Mouse (Mus musculus): ENCODE measurements around the gene Chaf1a.

The Chaf1a gene

GRCm38 (mm10) chr17:56040030-56040856 is at the start of gene Chaf1a:
Gene Chaf1a (plus strand): TSS chr17:56040439.
- peak; percentile 96 for DNase-seq (ENCODE audit: low read depth)

GRCm38 (mm10) chr17:55996007-55996406 is 44.2 kb upstream of the Chaf1a start:
- no peak for DNase-seq (ENCODE audit: low read depth)

GRCm38 (mm10) chr17:55999794-56000499 is 40.3 kb upstream of the Chaf1a start:
- no peak for DNase-seq (ENCODE audit: low read depth)

GRCm38 (mm10) chr17:56003000-56003399 is 37.2 kb upstream of the Chaf1a start:
- DNase-seq (ENCODE audit: low read depth) = no peak

GRCm38 (mm10) chr17:56005415-56006061 is 34.7 kb upstream of the Chaf1a start, which contains the start of the genes Stap2 and Mpnd:
Gene Stap2 (minus strand): TSS chr17:56005584.
Gene Mpnd (plus strand): TSS chr17:56005711.
- peak; percentile 96 for DNase-seq (ENCODE audit: low read depth)

- DNase-seq (ENCODE audit: low read depth) = no peak
These were observed 33.3 kb upstream of the Chaf1a start for GRCm38 (mm10) chr17:56006956-56007355.

- DNase-seq (ENCODE audit: low read depth) = peak; percentile 29
These were observed 32.5 kb upstream of the Chaf1a start for GRCm38 (mm10) chr17:56007444-56008355.

- peak; percentile 93 for DNase-seq (ENCODE audit: low read depth)
These were observed 31.7 kb upstream of the Chaf1a start for GRCm38 (mm10) chr17:56008356-56009087.

GRCm38 (mm10) chr17:56009088-56009961 is 30.9 kb upstream of the Chaf1a start:
- peak; percentile 92 for DNase-seq (ENCODE audit: low read depth)

GRCm38 (mm10) chr17:56009962-56010240 is 30.3 kb upstream of the Chaf1a start:
- no peak for DNase-seq (ENCODE audit: low read depth)

GRCm38 (mm10) chr17:56010255-56010654 is 30.0 kb upstream of the Chaf1a start:
- peak; percentile 28 for DNase-seq (ENCODE audit: low read depth)

GRCm38 (mm10) chr17:56010681-56011080 is 29.6 kb upstream of the Chaf1a start:
- peak; percentile 84 for DNase-seq (ENCODE audit: low read depth)

GRCm38 (mm10) chr17:56011441-56011840 is 28.8 kb upstream of the Chaf1a start:
- no peak for DNase-seq (ENCODE audit: low read depth)

- DNase-seq (ENCODE audit: low read depth) = peak; percentile 7
These were observed 24.9 kb upstream of the Chaf1a start for GRCm38 (mm10) chr17:56015293-56015692.

GRCm38 (mm10) chr17:56016382-56016781 is 23.9 kb upstream of the Chaf1a start:
- peak; percentile 2 for DNase-seq (ENCODE audit: low read depth)

- no peak for DNase-seq (ENCODE audit: low read depth)
These were observed 23.1 kb upstream of the Chaf1a start for GRCm38 (mm10) chr17:56016793-56017785.

GRCm38 (mm10) chr17:56017848-56018247 is 22.4 kb upstream of the Chaf1a start:
- DNase-seq (ENCODE audit: low read depth) = no peak

- peak; percentile 74 for DNase-seq (ENCODE audit: low read depth)
These were observed 21.7 kb upstream of the Chaf1a start for GRCm38 (mm10) chr17:56018347-56019131.

Data from naive thymus-derived CD4-positive, alpha-beta T cell, adult 2 months (primary cell).